Mouse (Mus musculus) hindbrain, embryonic 12.5 days (tissue): Measurements from ENCODE around the gene Grik3. TPM values are rescaled to one million over a fixed set of nuclear protein-coding genes. Genes with fewer than 3 reads are reported as not detected.
A peak's percentile ranks its signal among the peaks of the same experiment; 100 is the strongest.

Experiments
- ATAC-seq: fragments of 200-750 bp; cut with Nextera tagmentation; 2 replicates; pipeline ENCODE4 v1.8.0; 2017; ENCODE audit warnings: moderate TSS enrichment; ENCODE audit not compliant: low FRiP score
- H3K27ac ChIP-seq: fragments of 300-500 bp; sonication (generic); 2 replicates; pipeline ENCODE4 v1.5.1; 2016; ENCODE audit warnings: mild to moderate bottlenecking
- H3K27me3 ChIP-seq: fragments of 300-500 bp; sonication (generic); 2 replicates; pipeline ENCODE4 v1.6.1; 2016; ENCODE audit warnings: mild to moderate bottlenecking
- H3K36me3 ChIP-seq: fragments of 300-500 bp; sonication (generic); 2 replicates; pipeline ENCODE4 v1.6.1; 2016; ENCODE audit warnings: mild to moderate bottlenecking
- H3K4me1 ChIP-seq: fragments of 300-500 bp; sonication (generic); 2 replicates; pipeline ENCODE4 v1.6.1; 2016
- H3K4me2 ChIP-seq: fragments of 300-500 bp; sonication (generic); replicated peaks from 2 replicates; pipeline ENCODE4 v1.6.1; 2016; ENCODE audit warnings: mild to moderate bottlenecking
- H3K4me3 ChIP-seq: fragments of 300-500 bp; sonication (generic); 2 replicates; pipeline ENCODE4 v1.5.1; 2016; ENCODE audit warnings: mild to moderate bottlenecking
- H3K9ac ChIP-seq: fragments of 300-500 bp; sonication (generic); 2 replicates; pipeline ENCODE4 v1.6.1; 2016; ENCODE audit warnings: mild to moderate bottlenecking, moderate library complexity
- H3K9me3 ChIP-seq: fragments of 300-500 bp; sonication (generic); replicated peaks from 2 replicates; pipeline ENCODE4 v1.6.1; 2016; ENCODE audit warnings: mild to moderate bottlenecking
- WGBS: fragments of 180-500 bp; shearing (Covaris S2); methylation state at CpG from one replicate; pipeline ENCODE4 v1.1.7; 2016; 5-methylcytosine and 5-hydroxymethylcytosine counted together
- polyA plus RNA-seq: library from polyadenylated mRNA; unstranded; fragments of >200 nt; fragmentation: Nextera tagmentation; extraction: Ambion mirVana; gene quantifications from 2 replicates; pipeline ENCODE4 v1.2.1, GENCODE M21; 2016

The Grik3 gene
- 3.7 and 3.8 TPM in 2 replicates for polyA plus RNA-seq

DNA sequence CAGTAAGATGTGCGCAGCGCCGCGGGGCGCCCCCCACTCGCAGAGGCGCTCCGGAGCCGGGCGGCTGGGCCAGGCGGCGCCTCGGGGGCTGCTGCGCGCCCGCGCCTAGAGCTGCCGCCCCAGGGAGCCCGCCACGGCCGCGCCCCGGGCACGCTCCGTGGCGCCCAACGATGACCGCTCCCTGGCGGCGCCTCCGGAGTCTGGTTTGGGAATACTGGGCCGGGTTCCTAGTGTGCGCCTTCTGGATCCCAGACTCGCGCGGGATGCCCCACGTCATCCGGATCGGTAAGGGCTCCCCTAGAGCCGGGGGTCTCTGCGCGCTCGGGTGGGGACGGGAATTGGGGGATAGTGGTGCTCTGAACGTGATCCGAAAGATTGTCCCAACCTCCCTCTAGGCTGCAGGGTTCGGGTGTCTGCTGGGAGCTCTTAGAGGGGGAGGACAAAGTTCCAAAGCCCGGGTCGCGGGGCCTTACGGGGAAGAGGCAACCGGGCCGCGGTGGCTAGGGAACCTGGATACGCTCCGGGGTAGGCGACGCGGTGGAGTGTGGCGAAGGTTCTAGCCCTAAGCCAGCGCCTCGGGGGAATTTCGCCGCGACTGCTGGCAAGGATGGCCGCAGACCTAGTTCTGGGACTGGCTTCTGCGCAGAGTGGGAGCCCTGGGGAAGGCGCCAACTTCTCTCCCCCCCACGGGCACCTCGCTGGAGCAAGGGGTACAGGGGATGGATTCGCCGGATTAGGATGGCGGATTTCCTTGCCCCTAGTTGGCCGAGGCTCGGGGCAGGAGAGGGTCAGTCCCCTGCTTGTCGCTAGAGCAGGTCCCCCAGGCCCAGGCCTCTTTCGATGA, at the start of gene Grik3:
Gene Grik3 (plus strand): TSS at position 40 of the 844 bp plus-strand sequence.
- Histone ChIP-seq H3K4me1 (peaks cover 85% of the 10 kb centered on the region), H3K27me3 (peaks cover 94% of the 10 kb centered on the region), H3K9me3 (no peaks in the 10 kb centered on the region), H3K9ac (peak within 1 kb of the TSS; percentile 84), H3K27ac (peak within 1 kb of the TSS; percentile 94), H3K4me2 (peak within 1 kb of the TSS; percentile 84), H3K36me3 (no peaks in the 10 kb centered on the region), H3K4me3 (peak within 1 kb of the TSS; percentile 62)
- under 1% methylated on average over 77 of the region's 77 CpGs for WGBS
- ATAC-seq: 0 out of 2 replicates have a peak, but pooled peaks have one; percentile 1

DNA sequence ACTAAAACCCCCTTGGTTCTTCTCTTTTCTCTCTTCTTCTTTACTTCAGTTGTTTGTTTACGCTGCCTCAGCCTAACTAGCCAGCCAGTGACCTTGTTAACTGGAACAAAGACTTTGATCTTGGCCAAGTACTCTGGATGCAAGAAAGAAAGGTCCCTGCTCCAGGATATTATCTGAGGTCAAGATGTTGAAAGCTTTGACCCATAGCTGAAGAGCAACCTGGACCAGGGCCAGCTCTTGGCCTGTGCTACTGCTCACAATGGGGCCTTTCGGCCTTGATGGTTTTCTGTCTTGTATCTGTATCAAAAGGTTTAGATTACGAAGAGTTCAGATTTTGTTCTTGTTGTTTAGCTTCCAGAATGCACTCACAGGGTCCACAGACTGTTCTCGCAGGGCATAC, 48.7 kb upstream of the Grik3 start:
- WGBS: 83% methylated on average over 4 of the region's 4 CpGs
- H3K4me3 ChIP-seq: no peak overlapping the region
- H3K27me3 ChIP-seq: 0 out of 2 replicates have a peak, but pooled peaks cover 3% of the 10 kb centered on the region
- H3K9me3 ChIP-seq: no peaks in the 10 kb centered on the region
- H3K36me3 ChIP-seq: no peaks in the 10 kb centered on the region
- no peak overlapping the region for H3K9ac ChIP-seq
- ATAC-seq: no peak
- H3K4me1 ChIP-seq: peaks cover 9% of the 10 kb centered on the region; the same call in 1 of the 2 replicates
- no peak overlapping the region for H3K4me2 ChIP-seq
- no peak overlapping the region for H3K27ac ChIP-seq

GRCm38 (mm10) chr4:125444366-125444765, 46.1 kb upstream of the Grik3 start:
- H3K4me1 ChIP-seq: peaks cover 9% of the 10 kb centered on the region; the same call in 1 of the 2 replicates
- no peak overlapping the region for H3K4me3 ChIP-seq
- ATAC-seq: no peak

DNA sequence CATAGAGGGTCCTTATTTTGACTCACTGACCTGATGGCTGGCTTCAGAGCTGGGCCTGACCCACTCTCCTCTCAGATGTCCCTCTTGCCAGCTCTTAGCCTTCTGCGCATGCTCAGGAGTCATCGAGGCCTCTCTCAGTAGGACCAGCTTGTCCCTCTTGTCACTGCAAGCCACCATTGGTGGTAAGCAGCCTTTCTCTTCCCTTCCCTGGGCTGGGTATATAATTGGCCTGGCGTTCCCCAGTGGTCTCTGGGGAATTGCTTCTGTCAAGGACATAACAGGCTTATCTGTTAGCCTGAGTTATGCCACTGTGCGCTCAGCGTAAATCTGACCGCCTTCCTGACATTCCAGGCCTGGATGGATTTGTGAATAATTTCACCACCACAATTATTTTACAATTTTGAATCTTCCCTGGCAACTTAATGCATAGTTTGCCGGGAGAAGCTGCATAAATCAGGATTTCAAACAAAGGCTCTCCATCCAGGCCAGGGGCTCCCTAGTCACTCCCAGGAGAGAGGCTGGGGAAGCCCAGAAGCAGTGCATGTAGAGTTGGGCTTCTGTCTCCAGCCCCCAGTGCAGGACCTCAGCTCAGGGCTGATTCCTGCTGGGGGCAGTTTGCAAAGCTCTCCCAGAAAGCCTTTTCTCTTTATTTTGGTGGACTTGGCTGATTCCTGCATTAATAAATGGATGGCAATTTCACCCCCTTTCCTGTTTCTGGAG, 39.7 kb upstream of the Grik3 start:
- Histone ChIP-seq H3K4me1 (peaks cover 9% of the 10 kb centered on the region), H3K4me3 (no peak overlapping the region), H3K36me3 (no peaks in the 10 kb centered on the region), H3K9ac (no peak overlapping the region), H3K27me3 (no peaks in the 10 kb centered on the region), H3K27ac (peak overlapping the region; percentile 72), H3K4me2 (no peak overlapping the region), H3K9me3 (no peaks in the 10 kb centered on the region)
- ATAC-seq: peak; percentile 73
- WGBS: 50% methylated on average over 7 of the region's 7 CpGs

More at GRCm38 (mm10) chr4:125444366-125444765, 46.1 kb upstream of the Grik3 start:
- no peaks in the 10 kb centered on the region for H3K9me3 ChIP-seq
- H3K36me3 ChIP-seq: no peaks in the 10 kb centered on the region
- WGBS: 86% methylated on average over 7 of the region's 7 CpGs
- H3K4me2 ChIP-seq: no peak overlapping the region
- H3K27me3 ChIP-seq: 0 out of 2 replicates have a peak, but pooled peaks cover 3% of the 10 kb centered on the region
- H3K27ac ChIP-seq: no peak overlapping the region
- no peak overlapping the region for H3K9ac ChIP-seq

DNA sequence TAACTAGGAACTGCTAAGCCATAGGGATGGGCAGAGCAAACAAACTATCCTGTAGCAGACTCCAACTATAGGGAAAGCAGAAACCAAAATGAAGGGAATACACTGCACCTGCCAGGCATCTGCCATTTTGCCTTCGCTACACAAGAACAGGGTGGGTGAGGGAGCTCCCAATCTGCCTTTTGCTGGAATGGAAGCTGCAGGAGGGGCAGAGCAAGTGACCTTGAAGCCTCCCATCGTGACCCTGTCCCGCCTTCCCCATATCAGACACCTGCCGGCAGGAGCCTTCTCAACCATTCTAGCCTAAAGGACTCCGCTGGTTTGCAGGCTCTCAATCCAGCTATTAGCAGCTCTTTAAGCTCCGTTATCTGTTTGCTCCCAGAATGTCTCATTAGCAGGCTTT, 38.7 kb upstream of the Grik3 start:
- WGBS: 59% methylated on average over 6 of the region's 6 CpGs
- Histone ChIP-seq H3K9ac (no peak overlapping the region), H3K9me3 (no peaks in the 10 kb centered on the region), H3K4me3 (no peak overlapping the region), H3K27ac (no peak overlapping the region), H3K4me1 (peaks cover 18% of the 10 kb centered on the region), H3K27me3 (peaks cover 6% of the 10 kb centered on the region; the same call in 1 of the 2 replicates), H3K36me3 (no peaks in the 10 kb centered on the region), H3K4me2 (no peak overlapping the region)
- ATAC-seq: no peak

DNA sequence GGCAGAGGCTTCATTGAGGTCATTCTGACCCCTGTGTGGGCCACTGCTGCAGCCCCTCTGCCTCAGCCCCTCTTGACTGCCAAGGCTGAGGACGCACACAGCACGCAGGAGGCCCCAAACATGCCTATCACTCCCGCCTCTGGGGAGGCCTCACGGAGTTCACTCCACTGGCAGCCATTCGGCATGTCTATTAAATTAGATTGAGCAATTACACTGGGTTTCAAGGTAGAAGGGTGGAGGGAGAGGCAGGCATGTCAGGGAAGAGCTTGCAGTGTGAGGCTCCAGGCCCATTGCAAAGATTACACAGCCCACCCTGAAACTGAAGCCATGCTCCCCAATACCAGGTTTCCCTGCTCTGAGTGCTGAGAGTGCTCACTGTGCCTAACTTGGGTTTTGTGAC, 34.0 kb upstream of the Grik3 start:
- Histone ChIP-seq H3K4me2 (no peak overlapping the region), H3K4me1 (peaks cover 21% of the 10 kb centered on the region), H3K4me3 (no peak overlapping the region), H3K9me3 (no peaks in the 10 kb centered on the region), H3K9ac (no peak overlapping the region), H3K27ac (no peak overlapping the region), H3K36me3 (no peaks in the 10 kb centered on the region), H3K27me3 (peaks cover 11% of the 10 kb centered on the region; the same call in 1 of the 2 replicates)
- 45% methylated on average over 5 of the region's 5 CpGs for WGBS
- no peak for ATAC-seq

GRCm38 (mm10) chr4:125457152-125458093, 33.1 kb upstream of the Grik3 start:
- 32% methylated on average over 11 of the region's 11 CpGs for WGBS

GRCm38 (mm10) chr4:125459791-125460190, 30.7 kb upstream of the Grik3 start:
- no peak overlapping the region for H3K9ac ChIP-seq
- no peaks in the 10 kb centered on the region for H3K36me3 ChIP-seq
- no peak overlapping the region for H3K4me3 ChIP-seq
- H3K27ac ChIP-seq: no peak overlapping the region
- H3K27me3 ChIP-seq: peaks cover 11% of the 10 kb centered on the region; the same call in 1 of the 2 replicates
- no peak overlapping the region for H3K4me2 ChIP-seq
- no peaks in the 10 kb centered on the region for H3K9me3 ChIP-seq
- ATAC-seq: no peak
- WGBS: 80% methylated on average over 9 of the region's 9 CpGs
- peaks cover 21% of the 10 kb centered on the region for H3K4me1 ChIP-seq

More at GRCm38 (mm10) chr4:125457152-125458093, 33.1 kb upstream of the Grik3 start:
- no peak overlapping the region for H3K9ac ChIP-seq
- ATAC-seq: no peak
- no peak overlapping the region for H3K4me3 ChIP-seq
- H3K36me3 ChIP-seq: no peaks in the 10 kb centered on the region
- no peaks in the 10 kb centered on the region for H3K9me3 ChIP-seq
- H3K27me3 ChIP-seq: peaks cover 11% of the 10 kb centered on the region; the same call in 1 of the 2 replicates
- no peak overlapping the region for H3K4me2 ChIP-seq
- H3K27ac ChIP-seq: no peak overlapping the region
- H3K4me1 ChIP-seq: peaks cover 21% of the 10 kb centered on the region

DNA sequence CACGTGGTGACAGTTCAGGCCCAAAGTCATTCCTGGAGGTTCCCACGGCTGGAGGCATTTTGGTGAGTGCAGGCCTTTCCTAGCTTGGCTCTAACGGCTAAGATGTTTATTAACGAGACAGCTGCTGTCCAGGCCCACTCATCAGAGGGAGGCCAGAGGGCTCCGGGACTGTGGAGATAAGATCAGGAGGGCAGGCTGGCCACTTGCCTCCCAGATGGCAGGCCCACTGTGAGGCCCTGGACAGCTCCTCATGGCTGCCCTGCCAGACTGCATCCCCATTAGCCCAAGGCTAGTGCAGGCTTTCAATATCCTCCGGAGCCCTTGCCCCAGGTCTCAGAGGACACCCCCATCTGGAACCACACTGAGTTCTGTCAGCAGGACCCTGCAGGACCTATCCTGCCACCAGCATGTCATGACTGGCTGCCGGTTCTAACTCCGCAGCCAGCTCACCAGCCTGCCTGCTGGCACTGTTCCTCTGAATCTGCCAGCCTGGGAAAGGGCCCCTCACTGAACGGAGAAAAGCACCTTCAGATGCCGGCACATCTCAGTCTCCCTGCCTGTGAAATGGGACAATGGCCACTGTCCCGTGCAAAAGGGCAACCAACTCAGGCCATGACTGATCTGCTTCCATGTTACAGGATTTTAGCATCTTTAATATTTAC, 20.7 kb upstream of the Grik3 start:
- Histone ChIP-seq H3K36me3 (no peaks in the 10 kb centered on the region), H3K4me2 (no peak overlapping the region), H3K9ac (no peak overlapping the region), H3K9me3 (no peaks in the 10 kb centered on the region), H3K4me1 (no peaks in the 10 kb centered on the region), H3K4me3 (no peak overlapping the region), H3K27me3 (0 out of 2 replicates have a peak, but pooled peaks cover 9% of the 10 kb centered on the region), H3K27ac (no peak overlapping the region)
- 47% methylated on average over 11 of the region's 11 CpGs for WGBS
- ATAC-seq: no peak

GRCm38 (mm10) chr4:125474903-125475302, 15.6 kb upstream of the Grik3 start:
- ATAC-seq: no peak
- 80% methylated on average over 4 of the region's 4 CpGs for WGBS
- Histone ChIP-seq H3K36me3 (no peaks in the 10 kb centered on the region), H3K9me3 (no peaks in the 10 kb centered on the region), H3K4me2 (no peak overlapping the region), H3K9ac (no peak overlapping the region), H3K27me3 (peaks cover 16% of the 10 kb centered on the region), H3K27ac (no peak overlapping the region), H3K4me3 (no peak overlapping the region), H3K4me1 (peaks cover 16% of the 10 kb centered on the region)

GRCm38 (mm10) chr4:125478071-125478470, 12.4 kb upstream of the Grik3 start:
- WGBS: 34% methylated on average over 12 of the region's 12 CpGs
- no peaks in the 10 kb centered on the region for H3K9me3 ChIP-seq
- no peak overlapping the region for H3K4me3 ChIP-seq
- H3K36me3 ChIP-seq: no peaks in the 10 kb centered on the region
- H3K9ac ChIP-seq: no peak overlapping the region
- peaks cover 35% of the 10 kb centered on the region for H3K27me3 ChIP-seq
- no peak overlapping the region; the same call in 1 of the 2 replicates for H3K27ac ChIP-seq
- H3K4me2 ChIP-seq: no peak overlapping the region
- H3K4me1 ChIP-seq: peaks cover 25% of the 10 kb centered on the region
- ATAC-seq: peak; percentile 57; the same call in 1 of the 2 replicates
